Mouse (Mus musculus) myocyte (in vitro differentiated cells): ENCODE results near the gene Sub1. TPM values are rescaled to one million over a fixed set of nuclear protein-coding genes. Genes with fewer than 3 reads are reported as not detected.
A peak's percentile ranks its signal among the peaks of the same experiment; 100 is the strongest.

Experiments used
- H3K27me3 ChIP-seq: one replicate; pipeline ENCODE4 v1.6.1; 2011; ENCODE audit not compliant: control insufficient read depth, insufficient read depth, insufficient read length
- H3K36me3 ChIP-seq: one replicate; pipeline ENCODE4 v1.6.1; 2011; ENCODE audit not compliant: control insufficient read depth, insufficient read depth
- H3K4me2 ChIP-seq: one replicate; pipeline ENCODE4 v1.6.1; 2011; ENCODE audit warnings: low read depth, control low read depth
- H3K4me3 ChIP-seq: one replicate; pipeline ENCODE4 v1.5.1; 2011; ENCODE audit warnings: mild to moderate bottlenecking, control low read depth, moderate library complexity
- H3K79me2 ChIP-seq: one replicate; pipeline ENCODE4 v1.6.1; 2011; ENCODE audit not compliant: control insufficient read depth, insufficient read depth
- H3ac ChIP-seq: one replicate; pipeline ENCODE4 v1.6.1; 2011; ENCODE audit not compliant: control insufficient read depth, insufficient read length
- CEBPB ChIP-seq: IDR thresholded peaks from 2 replicates; pipeline ENCODE4 v1.6.1; 2011; ENCODE audit warnings: mild to moderate bottlenecking, moderate library complexity; ENCODE audit not compliant: poor library complexity, insufficient read depth, severe bottlenecking
- E2F4 ChIP-seq: IDR thresholded peaks from one replicate; pipeline ENCODE4 v1.6.1; 2011; ENCODE audit warnings: mild to moderate bottlenecking, control low read depth, moderate library complexity; ENCODE audit not compliant: insufficient read depth
- MAX ChIP-seq: IDR thresholded peaks from one replicate; pipeline ENCODE4 v1.6.1; 2011; ENCODE audit warnings: low read depth, mild to moderate bottlenecking, control low read depth
- MYOD1 ChIP-seq, 3 experiments: IDR thresholded peaks; one replicate each; pipeline ENCODE4 v1.6.1; 2011; ENCODE audit warnings: control low read depth in 2 of 3, low read depth in 2 of 3, mild to moderate bottlenecking in 2 of 3, moderate library complexity in 1 of 3; ENCODE audit not compliant: insufficient read length in 2 of 3, control insufficient read depth in 1 of 3
- MYOG ChIP-seq, 3 experiments: IDR thresholded peaks; one replicate each; pipeline ENCODE4 v1.6.1; 2011; ENCODE audit warnings: control low read depth in 2 of 3, low read depth in 2 of 3, mild to moderate bottlenecking in 2 of 3; ENCODE audit not compliant: insufficient read length in 2 of 3, control insufficient read depth in 1 of 3, insufficient read depth in 1 of 3
- POLR2A ChIP-seq: IDR thresholded peaks from one replicate; pipeline ENCODE4 v1.6.1; 2011; ENCODE audit warnings: low read depth, mild to moderate bottlenecking, control low read depth, moderate library complexity; ENCODE audit not compliant: insufficient read length
- POLR2AphosphoS2 ChIP-seq: IDR thresholded peaks from one replicate; pipeline ENCODE4 v1.6.1; 2011; ENCODE audit warnings: low read depth, control low read depth; ENCODE audit not compliant: insufficient read length
- REST ChIP-seq: IDR thresholded peaks from one replicate; pipeline ENCODE4 v1.6.1; 2011; ENCODE audit warnings: mild to moderate bottlenecking, control low read depth, moderate library complexity; ENCODE audit not compliant: insufficient read depth, insufficient read length
- SRF ChIP-seq: IDR thresholded peaks from one replicate; pipeline ENCODE4 v1.6.1; 2011; ENCODE audit warnings: low read depth; ENCODE audit not compliant: control insufficient read depth, insufficient read length
- TCF12 ChIP-seq: IDR thresholded peaks from one replicate; pipeline ENCODE4 v1.6.1; 2011; ENCODE audit warnings: mild to moderate bottlenecking, control low read depth; ENCODE audit not compliant: poor library complexity, insufficient read depth, severe bottlenecking
- TCF3 ChIP-seq: IDR thresholded peaks from one replicate; pipeline ENCODE4 v1.6.1; 2011; ENCODE audit warnings: low read depth, control low read depth; ENCODE audit not compliant: insufficient read length
- USF1 ChIP-seq: IDR thresholded peaks from one replicate; pipeline ENCODE4 v1.6.1; 2011; ENCODE audit warnings: low read depth, mild to moderate bottlenecking, control low read depth, moderate library complexity
- polyA plus RNA-seq: library from polyadenylated mRNA; unstranded; fragments of >200 nt; fragmentation: generic; extraction: Trizol; gene quantifications from one replicate; pipeline ENCODE4 v1.2.1, GENCODE M21; 2012; ENCODE audit warnings: missing spikeins

The Sub1 gene
- polyA plus RNA-seq, 1 experiment, result 156 TPM

DNA sequence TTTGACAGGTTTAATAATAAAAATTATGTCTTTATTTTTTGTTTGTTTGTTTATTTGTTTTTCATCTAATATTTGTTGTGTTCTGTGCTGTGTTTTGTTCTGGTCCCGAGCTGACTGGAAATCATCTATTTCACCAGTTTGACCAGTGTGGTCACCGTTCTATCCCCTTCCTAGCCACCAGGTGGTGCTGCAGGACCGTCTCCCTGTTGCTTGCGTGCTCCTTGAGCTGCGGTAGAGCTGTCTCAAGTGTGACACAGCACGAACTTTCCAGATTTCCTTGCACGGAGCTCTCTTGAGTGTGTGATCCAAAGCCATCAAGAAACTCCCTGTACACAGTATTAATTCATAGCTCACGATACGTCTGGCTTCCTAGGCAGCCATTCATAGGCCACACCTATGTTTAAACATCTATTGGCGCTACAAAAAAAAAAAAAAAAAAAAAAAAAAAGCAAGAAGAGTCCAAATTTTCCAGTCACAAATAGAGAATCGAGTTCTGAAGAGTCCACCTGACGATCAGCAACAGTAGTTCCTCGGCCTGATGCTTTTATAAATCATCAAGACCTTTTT is 24.8 kb downstream of the Sub1 start:
- peak; percentile 40 for TF ChIP-seq POLR2AphosphoS2
- TF ChIP-seq POLR2A, result no peak
- H3K4me3 ChIP-seq, result no peak overlapping the region
- H3K36me3 ChIP-seq, result no peaks in the 10 kb centered on the region
- H3ac ChIP-seq, result no peak overlapping the region
- no peaks in the 10 kb centered on the region for H3K27me3 ChIP-seq
- no peaks in the 10 kb centered on the region for H3K79me2 ChIP-seq
- H3K4me2 ChIP-seq, result peak overlapping the region; percentile 3

GRCm38 (mm10) chr15:11970621-11971020 is 26.2 kb downstream of the Sub1 start:
- Histone ChIP-seq H3K79me2 (no peaks in the 10 kb centered on the region), H3ac (no peak overlapping the region), H3K27me3 (no peaks in the 10 kb centered on the region), H3K4me3 (no peak overlapping the region), H3K36me3 (no peaks in the 10 kb centered on the region), H3K4me2 (no peak overlapping the region)
- TF ChIP-seq MYOD1 (IDR thresholded peaks at IDR 0.05; ENCODE audit: control insufficient read depth in 1 of 3, insufficient read length in 2 of 3, low read depth in 2 of 3) (no peak), TCF3 (no peak), CEBPB (no peak), E2F4 (no peak), REST (no peak), SRF (no peak), TCF12 (no peak), MAX (no peak), MYOG (IDR thresholded peaks at IDR 0.05; ENCODE audit: control insufficient read depth in 1 of 3, insufficient read depth in 1 of 3, insufficient read length in 2 of 3, low read depth in 2 of 3) (no peak), USF1 (no peak), POLR2A (no peak), POLR2AphosphoS2 (no peak)

GRCm38 (mm10) chr15:11968851-11969250 is 27.9 kb downstream of the Sub1 start:
- no peaks in the 10 kb centered on the region for H3K27me3 ChIP-seq
- no peak overlapping the region for H3ac ChIP-seq
- TF ChIP-seq TCF12 (no peak), CEBPB (no peak), REST (no peak), USF1 (no peak), TCF3 (no peak), SRF (no peak), MAX (no peak), POLR2A (no peak), MYOD1 (IDR thresholded peaks at IDR 0.05; ENCODE audit: control insufficient read depth in 1 of 3, insufficient read length in 2 of 3, low read depth in 2 of 3) (no peak), E2F4 (no peak), MYOG (IDR thresholded peaks at IDR 0.05; ENCODE audit: control insufficient read depth in 1 of 3, insufficient read depth in 1 of 3, insufficient read length in 2 of 3, low read depth in 2 of 3) (no peak)
- H3K36me3 ChIP-seq, result no peaks in the 10 kb centered on the region
- H3K79me2 ChIP-seq, result no peaks in the 10 kb centered on the region
- no peak overlapping the region for H3K4me2 ChIP-seq
- H3K4me3 ChIP-seq, result no peak overlapping the region

DNA sequence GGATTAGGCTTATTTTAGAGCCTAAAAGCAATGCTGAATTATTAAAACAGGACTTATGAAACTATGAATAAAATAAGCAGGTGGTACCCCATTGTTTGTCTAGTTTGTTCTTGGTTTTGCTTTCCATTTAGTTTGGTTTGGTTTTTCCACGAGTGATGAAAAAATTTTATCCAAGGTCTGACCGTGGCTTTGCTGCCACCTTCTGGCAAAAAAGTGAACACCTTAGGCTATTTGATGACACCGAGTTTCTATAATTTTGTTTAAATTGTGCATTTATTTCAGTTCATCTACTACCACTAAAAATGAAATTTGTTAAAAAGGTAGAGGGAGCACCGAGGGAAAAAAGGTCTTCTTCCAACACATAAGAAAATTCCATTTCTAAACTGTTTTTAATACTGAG is 30.4 kb downstream of the Sub1 start:
- H3K4me3 ChIP-seq, result no peak overlapping the region
- H3K79me2 ChIP-seq, result no peaks in the 10 kb centered on the region
- H3K36me3 ChIP-seq, result no peaks in the 10 kb centered on the region
- peak overlapping the region; percentile 7 for H3K4me2 ChIP-seq
- H3K27me3 ChIP-seq, result no peaks in the 10 kb centered on the region
- no peak overlapping the region for H3ac ChIP-seq
- TF ChIP-seq E2F4 (no peak), TCF12 (no peak), MYOD1 (IDR thresholded peaks at IDR 0.05; ENCODE audit: control insufficient read depth in 1 of 3, insufficient read length in 2 of 3, low read depth in 2 of 3) (no peak), CEBPB (no peak), POLR2AphosphoS2 (no peak), USF1 (no peak), MAX (no peak), SRF (no peak), REST (no peak)

GRCm38 (mm10) chr15:11965201-11965845 is 31.5 kb downstream of the Sub1 start:
- Histone ChIP-seq H3ac (no peak overlapping the region), H3K79me2 (no peaks in the 10 kb centered on the region), H3K27me3 (no peaks in the 10 kb centered on the region), H3K4me3 (no peak overlapping the region), H3K36me3 (no peaks in the 10 kb centered on the region), H3K4me2 (no peak overlapping the region)
- TF ChIP-seq TCF12, result no peak
- TF ChIP-seq SRF, result no peak
- no peak for TF ChIP-seq MAX
- TF ChIP-seq REST, result no peak
- no peak for TF ChIP-seq MYOG (IDR thresholded peaks at IDR 0.05; ENCODE audit: control insufficient read depth in 1 of 3, insufficient read depth in 1 of 3, insufficient read length in 2 of 3, low read depth in 2 of 3)
- TF ChIP-seq USF1, result no peak
- no peak for TF ChIP-seq CEBPB
- no peak for TF ChIP-seq POLR2A
- TF ChIP-seq E2F4, result no peak
- TF ChIP-seq MYOD1 (IDR thresholded peaks at IDR 0.05; ENCODE audit: control insufficient read depth in 1 of 3, insufficient read length in 2 of 3, low read depth in 2 of 3), result no peak
- no peak for TF ChIP-seq POLR2AphosphoS2
- TF ChIP-seq TCF3, result no peak
